Mouse (Mus musculus) liver, embryonic 14.5 days (tissue): Measurements from ENCODE around the gene Cacna1c.

Experiments used
- CTCF ChIP-seq: IDR thresholded peaks from 2 replicates; pipeline ENCODE4 v1.5.1; 2016; ENCODE audit warnings: antibody characterized with exemption, low read depth, control low read depth
- EP300 ChIP-seq: IDR thresholded peaks from 2 replicates; pipeline ENCODE4 v1.6.1; 2016; ENCODE audit warnings: antibody characterized with exemption, low read depth

DNA sequence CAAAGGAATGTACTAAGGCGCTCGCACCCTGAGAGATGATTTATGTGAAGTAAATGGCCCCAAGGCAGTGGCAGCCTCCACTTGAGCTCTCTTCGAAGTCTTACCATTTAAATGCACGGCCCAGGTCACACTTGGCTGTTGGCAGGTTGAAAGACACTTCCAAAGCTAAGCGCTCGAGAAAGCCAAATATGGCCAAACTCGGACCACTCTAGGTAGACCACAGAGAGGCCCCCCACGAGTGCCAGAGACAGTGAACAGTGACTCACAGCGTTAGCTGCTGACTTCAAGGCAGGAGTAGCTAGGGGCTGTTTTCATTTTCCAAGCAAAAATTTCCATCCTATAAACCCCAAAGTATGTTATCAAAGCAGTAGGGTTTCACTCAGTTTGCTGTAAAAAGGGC lies 111.7 kb downstream of the Cacna1c start:
- TF ChIP-seq CTCF: no peak
- TF ChIP-seq EP300: no peak
